Mouse (Mus musculus) retina, postnatal 1 day (tissue): ENCODE results near the gene Fgf6.

ENCODE experiments used
- DNase-seq: peaks from one replicate; pipeline ENCODE4 v3.0.0-alpha.2; 2012

Gene Fgf6

DNA sequence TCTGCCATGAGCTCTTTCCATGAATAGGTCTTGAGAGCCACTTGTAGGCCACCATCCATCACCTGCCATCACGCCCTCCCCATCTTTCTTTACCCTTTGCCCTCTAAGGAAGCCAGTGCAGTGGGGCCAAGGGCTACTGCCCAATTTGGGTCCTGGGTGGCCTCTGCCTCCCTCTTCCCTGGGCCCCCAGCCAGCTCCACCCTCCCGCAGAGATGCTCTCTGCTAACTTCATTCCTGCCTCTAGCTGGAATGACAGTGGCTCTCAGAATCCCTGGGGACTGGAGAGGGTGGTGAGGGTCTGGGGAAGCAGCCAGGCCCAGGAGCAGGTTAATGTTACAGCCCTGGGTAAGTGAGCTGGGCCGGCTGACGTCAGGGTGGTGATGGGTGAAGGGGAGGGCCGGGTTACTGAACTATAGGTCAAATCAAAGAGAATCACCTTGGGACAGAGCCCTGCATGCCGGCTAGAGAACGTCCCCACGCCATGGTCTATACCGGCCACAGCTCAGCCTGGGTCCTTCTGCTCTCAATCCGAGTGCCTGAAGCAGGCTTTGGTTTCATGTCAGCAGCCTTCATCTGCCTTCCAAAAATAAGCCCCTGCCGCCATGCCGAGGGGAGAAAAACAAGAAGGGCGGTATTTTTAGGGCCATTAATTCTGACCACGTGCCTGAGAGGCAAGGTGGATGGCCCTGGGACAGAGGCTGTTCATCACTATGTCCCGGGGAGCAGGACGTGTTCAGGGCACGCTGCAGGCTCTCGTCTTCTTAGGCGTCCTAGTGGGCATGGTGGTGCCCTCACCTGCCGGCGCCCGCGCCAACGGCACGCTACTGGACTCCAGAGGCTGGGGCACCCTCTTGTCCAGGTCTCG is at the start of gene Fgf6:
TSS of gene Fgf6 (plus strand) at position 681 of the 865 bp plus-strand sequence.
- no peak for DNase-seq

DNA sequence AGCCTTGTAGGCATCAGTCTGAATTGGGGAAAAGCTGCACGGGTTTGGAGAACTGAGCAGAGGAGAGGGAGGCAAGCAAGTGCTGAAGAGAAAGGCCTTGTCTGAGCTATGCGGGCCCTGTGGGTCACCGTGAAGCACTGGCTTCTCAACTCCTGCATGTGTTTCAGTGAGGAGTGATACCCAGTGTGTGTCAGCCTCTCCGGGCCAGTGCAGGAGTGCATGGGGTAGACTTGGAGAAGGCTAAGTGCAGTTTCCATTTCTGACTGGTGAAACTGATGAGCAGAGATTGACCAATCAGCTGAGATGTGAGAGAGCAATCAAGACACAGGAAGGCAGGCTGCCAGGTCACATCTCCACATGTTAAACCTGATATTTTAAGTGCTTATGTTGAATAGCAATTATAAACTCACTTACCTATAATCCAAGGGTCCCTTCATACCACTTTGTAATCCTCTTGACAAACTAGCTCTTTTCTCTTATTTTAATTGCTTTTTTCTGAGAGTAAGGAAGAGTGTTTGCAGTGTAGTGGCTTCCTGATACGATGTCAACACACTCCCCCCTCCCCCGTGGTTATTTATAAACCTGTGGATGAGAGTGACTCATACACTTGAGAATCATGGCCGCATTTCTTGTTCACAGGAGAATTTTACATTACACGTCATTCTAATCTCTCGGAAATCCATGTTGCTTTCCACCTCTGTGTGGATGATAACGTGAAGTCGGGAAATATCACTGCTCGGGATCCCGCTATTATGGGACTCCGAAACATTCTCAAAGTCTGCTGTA is 49.0 kb upstream of the Fgf6 start:
- no peak for DNase-seq

DNA sequence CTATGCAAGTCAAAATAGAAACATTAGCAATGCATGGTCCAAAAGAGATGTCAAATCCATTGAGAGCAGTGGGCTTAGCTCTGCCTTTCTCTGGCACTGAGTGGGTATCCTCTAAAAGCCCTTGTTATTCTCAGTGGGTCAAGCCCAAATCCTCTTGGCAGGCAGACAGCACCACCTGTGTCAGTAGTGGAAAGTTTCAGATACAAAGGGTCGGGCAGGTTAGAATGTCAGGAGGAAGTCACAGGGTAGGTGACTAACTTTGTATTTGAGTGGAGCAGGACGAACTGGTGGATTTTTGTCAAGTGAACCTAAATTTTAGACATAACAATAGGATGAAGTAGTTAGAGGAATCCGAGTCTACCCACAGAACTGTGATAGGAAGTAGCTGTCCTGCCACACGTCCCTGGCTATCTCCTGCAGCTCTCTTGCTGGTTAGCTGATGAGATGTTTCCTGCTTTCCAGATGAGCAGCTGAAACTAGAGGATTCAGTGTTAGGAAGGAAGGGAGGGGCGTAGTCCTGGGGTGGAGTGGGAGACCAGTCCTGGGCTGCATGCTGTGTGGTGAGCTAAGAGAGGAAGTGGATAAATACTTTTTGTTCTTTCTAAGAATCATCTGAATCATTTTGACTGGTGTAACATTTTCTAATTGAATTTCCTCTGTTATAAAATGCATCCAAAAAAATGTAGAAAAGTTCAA is 33.7 kb upstream of the Fgf6 start:
- DNase-seq = no peak

DNA sequence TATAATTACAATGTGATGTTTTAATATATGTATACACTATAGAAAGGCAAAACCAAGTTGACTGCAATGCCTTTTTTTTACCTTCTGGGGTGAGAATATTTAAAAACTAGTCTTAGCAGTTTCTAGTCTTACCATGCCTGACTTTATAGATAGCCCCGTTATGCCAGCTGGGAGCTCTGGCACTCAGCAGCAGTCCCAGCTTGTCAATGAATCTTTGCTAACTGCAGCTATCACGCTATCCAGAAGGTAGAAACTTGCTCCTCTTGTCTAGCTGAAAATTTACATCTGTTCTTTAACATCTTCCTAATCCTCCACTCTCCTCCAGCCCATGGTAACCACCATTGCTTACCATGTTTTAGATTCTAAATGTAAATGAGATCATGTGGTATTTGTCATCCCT is 21.7 kb upstream of the Fgf6 start:
- no peak for DNase-seq

DNA sequence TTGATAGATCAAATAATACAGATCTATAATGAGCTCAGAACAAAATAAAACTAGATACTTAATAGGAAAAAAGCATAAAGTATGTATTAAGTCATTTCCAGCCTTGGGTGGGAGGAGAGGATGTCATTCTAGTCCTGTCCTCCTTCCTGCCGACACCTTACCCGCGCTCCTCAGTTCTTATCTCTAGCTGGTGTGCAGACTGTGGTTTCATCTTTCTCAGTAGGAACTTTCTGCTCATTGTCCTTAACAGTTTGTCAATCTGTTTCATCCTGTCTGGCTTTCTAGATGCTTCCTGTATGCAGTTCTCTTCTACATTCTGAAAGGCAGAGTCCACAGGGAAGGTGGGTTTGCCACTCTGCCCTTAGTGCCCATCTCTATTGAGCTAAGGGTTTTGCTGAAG is 19.9 kb upstream of the Fgf6 start:
- DNase-seq = no peak

DNA sequence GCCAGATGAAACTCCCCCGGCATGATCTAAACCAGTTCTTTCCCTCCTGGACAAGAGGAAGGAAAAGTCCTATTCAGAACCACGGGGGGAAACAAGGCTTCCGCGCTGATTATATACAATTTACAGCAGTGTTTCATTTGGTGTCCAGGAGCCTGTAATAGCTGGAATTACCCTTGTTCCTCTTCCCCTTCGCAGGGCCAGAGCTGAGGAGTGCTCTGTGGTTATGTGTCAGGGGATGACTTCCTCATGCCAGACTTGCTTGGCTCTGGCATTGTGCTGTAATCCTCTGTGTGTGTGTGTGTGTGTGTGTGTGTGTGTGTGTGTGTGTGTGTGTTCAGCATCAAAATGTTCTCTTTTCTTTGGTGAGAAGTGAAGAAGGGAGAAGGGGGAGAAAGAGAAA is 19.0 kb upstream of the Fgf6 start:
- no peak for DNase-seq

DNA sequence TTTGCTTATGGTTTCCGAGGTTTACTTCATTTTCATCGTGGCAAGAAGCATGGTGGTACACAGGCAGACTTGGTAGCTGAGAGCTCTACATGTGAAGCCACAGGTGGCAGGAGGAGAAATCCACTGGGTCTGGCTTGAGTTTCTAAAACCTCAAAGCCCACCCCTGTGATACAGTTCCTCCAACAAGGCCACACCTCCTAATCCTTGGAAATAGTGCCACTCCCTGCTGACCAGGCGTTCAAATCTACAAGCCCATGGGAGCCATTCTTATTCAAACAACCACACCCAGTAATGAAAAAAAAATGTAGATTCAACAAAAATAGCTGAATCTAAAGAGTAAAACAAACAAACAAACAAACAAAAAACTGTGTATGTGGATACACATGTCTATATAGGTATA is 9.7 kb upstream of the Fgf6 start:
- no peak for DNase-seq

DNA sequence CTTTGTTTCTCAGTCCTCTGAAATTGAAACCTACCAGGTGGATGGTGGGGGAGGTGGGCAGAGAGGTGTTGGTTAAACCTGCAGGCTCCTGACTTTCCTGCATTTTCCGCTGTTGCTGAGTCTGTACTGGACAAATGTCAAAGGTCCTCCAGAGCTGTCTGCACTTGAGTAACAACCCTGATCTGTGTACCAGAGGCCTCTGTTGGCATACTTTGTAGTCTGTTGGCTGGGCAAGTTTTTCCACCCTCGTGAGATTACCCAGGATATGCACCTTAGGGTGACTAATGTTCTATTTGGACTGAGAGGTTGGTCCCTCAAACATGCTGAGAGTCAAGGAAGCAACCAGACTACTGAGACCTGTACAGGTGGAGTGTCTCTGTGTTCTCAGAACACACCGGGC is 8.8 kb upstream of the Fgf6 start:
- no peak for DNase-seq

DNA sequence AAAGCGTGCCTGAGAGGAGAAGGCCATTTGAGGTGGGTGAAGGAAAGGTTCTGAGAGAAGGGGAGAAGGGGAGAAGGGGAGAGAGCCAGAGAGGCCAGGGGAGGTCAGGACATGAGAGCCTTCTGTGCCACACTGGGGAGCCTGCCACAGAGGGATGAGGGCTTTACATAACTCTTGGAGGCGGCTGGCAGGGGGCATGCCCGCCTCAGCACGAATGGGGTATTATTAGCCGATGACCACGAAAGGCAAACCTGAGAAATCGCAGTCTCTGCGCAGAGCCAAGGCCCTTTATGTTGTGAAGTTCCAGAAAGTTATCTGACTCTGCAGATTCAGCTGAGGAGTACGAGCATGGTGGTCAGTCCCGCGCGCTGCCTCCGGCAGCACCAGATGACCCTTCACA is 5.4 kb upstream of the Fgf6 start:
- no peak for DNase-seq

DNA sequence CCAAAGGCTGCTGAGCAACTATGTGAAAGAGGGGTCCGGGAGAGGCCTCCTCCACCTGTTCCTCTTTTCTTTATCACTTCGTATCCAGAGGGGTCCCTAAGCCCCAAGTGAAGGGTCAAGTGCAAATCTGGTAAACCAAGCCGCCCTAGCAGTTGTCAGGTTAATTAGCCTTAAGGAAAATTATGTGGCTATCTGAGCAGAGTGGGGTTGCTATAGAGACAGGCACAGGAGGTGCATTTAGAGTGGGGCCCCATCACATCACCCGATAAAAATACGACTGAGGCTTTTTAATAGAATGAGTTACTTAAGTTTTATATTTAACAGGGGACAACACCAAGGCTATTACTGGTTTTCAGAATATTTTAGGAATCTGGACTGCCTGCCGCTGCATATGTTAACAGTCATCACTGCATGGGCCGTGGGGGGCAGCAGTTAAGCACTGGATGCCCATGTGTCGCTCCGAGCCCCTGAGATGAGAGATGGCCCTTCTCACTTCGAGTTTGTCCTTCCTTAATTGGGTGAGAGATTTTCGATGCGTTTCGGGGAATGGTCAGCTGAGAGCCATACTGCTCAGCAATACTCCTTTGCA is 3.3 kb upstream of the Fgf6 start:
- DNase-seq = no peak

DNA sequence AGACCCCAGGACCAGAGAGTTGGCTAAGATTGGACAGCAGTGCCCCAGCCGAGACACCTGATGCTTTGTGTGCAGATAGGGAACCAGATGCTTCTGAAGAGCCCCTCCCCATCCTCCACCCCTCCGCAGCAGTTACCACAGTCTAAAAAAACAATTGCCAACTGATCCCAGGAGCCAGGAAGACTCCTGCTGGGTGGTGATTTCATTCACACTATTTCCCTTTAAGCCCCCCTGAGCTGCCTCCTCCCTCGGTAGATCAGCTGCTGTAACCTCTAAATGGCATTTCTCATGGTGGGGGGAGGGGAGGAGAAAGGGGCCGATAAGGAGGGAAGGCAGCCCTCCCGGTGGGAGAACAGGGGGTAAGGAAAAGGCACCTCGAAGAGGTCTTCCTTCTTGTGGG is 3.9 kb downstream of the Fgf6 start:
- DNase-seq = peak; percentile 22

DNA sequence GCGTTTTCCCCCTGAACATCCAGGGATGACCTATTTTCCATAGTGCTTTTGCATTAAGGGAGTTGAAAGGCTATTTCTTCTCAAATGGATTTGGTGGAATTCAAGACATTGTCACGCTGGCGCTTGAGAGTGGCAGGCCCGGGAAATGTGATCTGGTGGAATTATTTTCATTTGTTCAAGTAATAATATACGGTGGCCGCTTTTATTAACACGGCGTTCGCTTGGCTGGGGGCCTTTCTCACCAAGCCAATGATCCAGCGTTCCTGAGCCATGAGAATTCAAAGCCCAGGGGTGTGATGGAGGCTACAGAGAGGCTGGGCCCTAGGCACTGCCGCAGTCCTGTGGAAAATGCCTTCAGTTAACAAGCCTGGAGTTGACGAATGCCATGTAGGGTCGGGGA is 5.0 kb downstream of the Fgf6 start:
- DNase-seq = peak; percentile 2

DNA sequence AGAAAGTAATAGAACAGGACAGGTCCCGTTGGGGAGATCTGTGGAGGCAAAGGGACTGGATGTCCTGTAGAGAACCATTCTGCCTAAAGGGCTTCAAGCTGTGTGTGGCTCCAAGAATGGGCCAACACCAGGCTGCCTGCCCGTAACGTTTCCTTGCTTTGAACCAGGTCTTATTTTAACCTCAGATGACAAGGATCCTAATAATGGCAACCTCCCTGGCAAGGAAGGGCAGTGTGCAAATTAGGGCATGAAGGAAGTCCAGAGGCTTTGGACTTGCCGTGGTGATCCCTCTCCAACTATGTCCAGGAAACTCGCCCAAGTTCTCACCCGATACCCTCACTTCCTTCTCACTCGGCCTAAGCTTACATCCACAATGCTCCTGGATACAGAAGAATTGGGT is 9.4 kb downstream of the Fgf6 start:
- DNase-seq = no peak

DNA sequence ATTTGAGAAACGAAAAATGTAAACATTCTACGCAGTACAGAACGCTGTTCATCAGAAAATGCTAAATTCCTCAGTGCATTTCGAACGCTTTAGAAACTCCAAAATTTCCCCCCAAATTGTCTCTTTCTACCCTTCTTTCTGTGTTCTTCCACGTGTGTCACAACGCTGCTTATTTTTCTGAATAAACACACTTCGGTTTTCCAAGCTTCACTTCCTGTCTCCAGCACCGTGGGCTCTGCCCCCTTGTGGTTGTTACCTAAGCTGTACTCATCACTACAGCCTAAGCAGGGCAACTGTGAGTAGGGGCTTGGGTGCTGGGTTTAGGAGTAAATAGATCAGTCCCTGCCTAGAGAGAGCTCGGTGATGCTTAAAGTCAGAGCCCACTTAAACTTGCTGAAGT is 19.4 kb downstream of the Fgf6 start:
- peak; percentile 58 for DNase-seq

DNA sequence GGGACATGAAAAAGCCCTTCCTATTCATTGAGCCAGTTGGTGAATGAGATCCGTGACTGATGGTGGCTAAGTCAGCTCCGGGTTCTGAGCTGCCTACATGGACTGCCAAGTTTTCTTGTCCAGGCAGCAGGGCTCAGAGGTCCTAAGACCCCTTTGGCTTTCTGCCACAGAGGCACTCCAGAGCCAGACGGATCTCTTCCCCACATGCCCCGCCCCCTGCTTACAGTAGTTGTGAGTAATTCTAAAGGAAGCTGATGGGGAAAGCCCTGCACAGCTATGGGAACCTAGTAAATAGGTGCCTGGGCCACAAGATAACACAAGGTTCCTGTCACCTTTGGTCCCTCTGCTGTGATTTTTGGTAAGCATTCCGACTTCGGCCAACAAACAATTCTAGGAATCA is 29.5 kb downstream of the Fgf6 start:
- DNase-seq = peak; percentile 68

DNA sequence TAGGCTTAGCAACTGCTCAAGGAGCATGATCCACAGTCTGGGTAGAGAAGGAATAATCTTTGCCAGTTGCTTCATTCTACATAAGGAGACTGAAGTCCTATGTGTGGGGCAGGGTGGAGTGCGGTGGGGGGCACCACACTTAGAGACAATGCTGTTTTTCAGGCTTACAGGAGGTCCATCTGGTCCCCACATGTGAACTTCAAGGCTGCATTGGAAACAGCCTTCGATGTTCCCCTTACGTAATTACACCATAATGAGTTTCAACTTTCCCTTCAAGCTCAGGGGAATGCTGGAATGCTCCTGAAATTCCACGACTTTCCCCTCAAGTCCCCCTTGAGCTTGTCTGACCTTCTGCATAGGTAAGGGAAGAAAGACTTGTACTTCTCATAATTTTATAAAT is 35.5 kb downstream of the Fgf6 start:
- DNase-seq = no peak

DNA sequence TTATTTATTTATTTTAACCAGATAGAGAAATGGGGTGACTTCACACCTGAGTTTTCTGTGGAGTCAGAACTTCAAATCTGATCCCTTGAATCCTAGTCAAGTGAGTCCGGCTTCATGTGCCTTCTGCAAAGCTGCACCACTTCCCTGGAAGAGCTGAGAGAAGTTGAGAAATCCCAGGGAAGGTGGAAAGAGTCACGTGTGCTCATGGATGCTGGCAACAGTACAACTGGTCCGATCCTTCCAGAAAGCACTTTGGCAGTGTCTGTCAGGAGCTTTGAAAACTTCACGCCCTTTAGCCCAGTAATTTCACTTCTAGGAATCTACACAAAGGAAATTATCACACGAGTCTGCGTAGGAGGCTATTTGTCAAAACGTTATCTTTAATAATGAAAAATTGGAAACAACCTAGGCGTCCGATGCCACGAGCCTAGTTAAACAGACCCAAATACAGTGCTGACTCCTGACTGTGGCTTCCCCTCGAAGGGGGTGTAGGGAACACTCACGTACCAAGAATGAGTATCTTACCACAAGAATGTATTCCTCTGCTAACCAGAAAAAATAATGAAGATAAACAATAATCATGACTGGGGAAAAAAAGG is 41.7 kb downstream of the Fgf6 start:
- no peak for DNase-seq

DNA sequence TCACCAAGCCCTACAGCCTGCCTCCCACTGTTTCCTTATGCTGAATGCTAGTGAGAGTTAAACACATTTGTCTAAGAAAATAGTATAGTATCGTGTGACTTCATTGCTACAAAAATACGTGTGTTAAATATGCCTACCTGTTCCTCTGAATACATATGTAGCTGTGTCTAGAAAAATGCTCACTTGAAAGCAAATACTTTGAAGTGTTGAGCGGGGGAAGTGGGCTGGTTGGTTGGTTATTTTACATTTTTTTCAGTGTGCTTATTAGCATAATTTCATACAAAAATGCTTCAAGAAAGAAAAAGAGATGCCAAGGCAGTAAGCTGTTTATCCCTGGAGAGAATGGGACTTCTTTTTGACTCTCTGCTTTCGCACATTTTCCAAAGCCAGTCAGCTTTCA is 44.6 kb downstream of the Fgf6 start:
- no peak for DNase-seq

DNA sequence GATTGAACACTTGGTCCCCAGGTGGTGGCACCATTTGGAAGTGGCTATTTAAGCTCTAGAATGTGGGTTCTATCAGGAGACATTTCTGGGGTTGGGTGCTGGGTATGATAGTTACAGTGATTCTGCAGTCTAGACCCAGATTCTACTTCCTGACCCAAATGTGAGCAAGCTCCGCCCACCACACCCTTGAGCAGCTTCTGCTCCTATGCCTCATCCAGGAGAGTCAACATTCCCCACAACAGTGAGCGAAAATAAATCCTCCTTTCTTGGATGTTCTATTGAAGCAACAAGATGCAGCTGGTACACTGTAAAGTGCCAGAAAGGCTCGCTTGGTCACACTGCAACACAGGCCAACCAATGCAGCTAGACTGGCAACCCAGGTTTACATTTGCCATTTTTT is 48.5 kb downstream of the Fgf6 start:
- DNase-seq = no peak

DNA sequence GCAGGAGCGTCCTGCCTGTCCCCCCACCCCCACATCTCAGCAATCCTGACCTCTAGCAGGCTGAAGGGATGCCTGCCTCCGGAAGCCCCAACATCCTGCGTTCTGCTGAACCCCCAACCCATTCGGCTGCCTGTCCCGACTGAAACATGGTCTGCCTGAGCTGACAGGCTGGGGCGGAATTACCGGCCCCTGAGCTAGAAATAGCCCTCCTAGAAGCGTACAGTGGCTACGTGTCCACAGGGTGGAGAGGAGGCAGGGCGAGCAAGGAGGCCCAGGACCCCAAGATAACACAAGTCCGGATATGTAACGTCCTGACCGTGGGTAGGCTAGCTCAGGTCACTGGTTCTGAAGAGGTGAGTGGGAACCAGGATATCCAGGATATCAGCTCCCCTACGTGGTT is 49.4 kb downstream of the Fgf6 start:
- peak; percentile 25 for DNase-seq

DNA sequence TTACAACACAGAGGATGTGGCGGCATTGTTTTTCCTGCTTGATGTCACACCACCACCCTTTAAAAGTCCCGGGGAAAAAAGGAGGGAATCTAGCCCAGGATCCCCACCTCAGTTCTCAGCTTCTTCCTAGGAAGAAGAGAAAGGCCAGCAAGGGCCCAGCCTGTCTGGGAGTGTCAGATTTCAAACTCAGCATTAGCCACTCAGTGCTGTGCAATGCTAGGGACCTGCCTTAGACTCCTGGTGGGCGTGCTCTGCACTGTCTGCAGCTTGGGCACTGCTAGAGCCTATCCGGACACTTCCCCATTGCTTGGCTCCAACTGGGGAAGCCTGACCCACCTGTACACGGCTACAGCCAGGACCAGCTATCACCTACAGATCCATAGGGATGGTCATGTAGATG is 57.4 kb downstream of the Fgf6 start, which contains the start of gene Fgf23:
TSS of gene Fgf23 (plus strand) at position 86 of the 400 bp plus-strand sequence.
- DNase-seq = peak; percentile 6
